Mouse (Mus musculus) limb, embryonic 11.5 days (tissue): ENCODE measurements at regions not wholly inside any gene's neighbourhood (a gene's known extent, or its start where the extent isn't known, plus 50 kb on each side); places are given as distances from the start of the nearest gene placed in this dataset.
"Not testable (repeated sequence)": the region's sequence is repeated elsewhere in the genome, so short reads cannot be mapped to it uniquely, and the experiment has no call there.

Experiments
- ATAC-seq: fragments of 200-750 bp; cut with Nextera tagmentation; 2 replicates; pipeline ENCODE4 v1.8.0; 2017; ENCODE audit warnings: low read depth; ENCODE audit not compliant: insufficient number of reproducible peaks, low FRiP score, low TSS enrichment
- DNase-seq: peaks from one replicate; pipeline ENCODE4 v3.0.0-alpha.2; 2015; ENCODE audit warnings: low spot score
- H3K27ac ChIP-seq: fragments of 300-500 bp; sonication (generic); replicated peaks from 2 replicates; pipeline ENCODE4 v1.5.1; 2014; ENCODE audit warnings: low read depth, mild to moderate bottlenecking, low read length
- H3K27me3 ChIP-seq: fragments of 300-500 bp; sonication (generic); 2 replicates; pipeline ENCODE4 v1.6.1; 2014; ENCODE audit warnings: mild to moderate bottlenecking, low read length, mixed read lengths; ENCODE audit not compliant: control insufficient read depth, insufficient read depth
- H3K36me3 ChIP-seq: fragments of 300-500 bp; sonication (generic); 2 replicates; pipeline ENCODE4 v1.6.1; 2014; ENCODE audit warnings: mild to moderate bottlenecking, low read length, moderate library complexity, mixed read lengths; ENCODE audit not compliant: control insufficient read depth, insufficient read depth
- H3K4me1 ChIP-seq: fragments of 300-500 bp; sonication (generic); 2 replicates; pipeline ENCODE4 v1.6.1; 2014; ENCODE audit warnings: low read length, mixed read lengths; ENCODE audit not compliant: control insufficient read depth, insufficient read depth
- H3K4me2 ChIP-seq: fragments of 300-500 bp; sonication (generic); 2 replicates; pipeline ENCODE4 v1.6.1; 2014; ENCODE audit warnings: low read depth, mild to moderate bottlenecking, moderate library complexity; ENCODE audit not compliant: severe bottlenecking
- H3K4me3 ChIP-seq: fragments of 300-500 bp; sonication (generic); 2 replicates; pipeline ENCODE4 v1.5.1; 2014; ENCODE audit warnings: low read depth, low read length
- H3K9ac ChIP-seq: fragments of 300-500 bp; sonication (generic); 2 replicates; pipeline ENCODE4 v1.6.1; 2014; ENCODE audit warnings: mild to moderate bottlenecking, low read length
- H3K9me3 ChIP-seq: fragments of 300-500 bp; sonication (generic); 2 replicates; pipeline ENCODE4 v1.6.1; 2016; ENCODE audit warnings: low read length; ENCODE audit not compliant: control insufficient read depth
- WGBS: fragments of 180-500 bp; shearing (Covaris S2); extraction: QIAGEN DNeasy Blood & Tissue Kit; methylation state at CpG from one replicate; pipeline ENCODE4 v1.1.7; 2014; 5-methylcytosine and 5-hydroxymethylcytosine counted together

DNA sequence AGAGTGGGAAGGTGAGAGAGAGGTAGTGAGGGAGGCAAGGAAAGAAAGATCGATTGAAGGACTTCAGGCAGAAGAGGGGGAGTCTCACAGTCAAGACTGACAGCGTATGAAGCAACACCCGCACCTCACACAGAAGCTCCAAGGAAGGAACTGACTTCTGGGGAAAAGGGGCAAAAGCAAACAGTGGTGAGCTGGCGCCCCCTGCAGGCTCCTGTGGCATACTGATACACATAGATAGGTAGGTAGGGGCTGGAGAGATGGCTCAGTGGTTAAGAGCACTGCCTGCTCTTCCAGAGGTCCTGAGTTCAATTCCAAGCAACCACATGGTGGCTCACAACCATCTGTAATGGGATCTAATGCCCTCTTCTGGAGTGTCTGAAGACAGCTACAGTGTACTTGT lies 183.0 kb downstream of the Prdm2 start:
- H3K4me2 ChIP-seq, H3K9me3 ChIP-seq, H3K4me1 ChIP-seq, H3K9ac ChIP-seq, H3K4me3 ChIP-seq, H3K27ac ChIP-seq, H3K27me3 ChIP-seq, DNase-seq, H3K36me3 ChIP-seq, ATAC-seq: not testable (repeated sequence)
- WGBS, result 68% methylated on average over 4 of the region's 4 CpGs

DNA sequence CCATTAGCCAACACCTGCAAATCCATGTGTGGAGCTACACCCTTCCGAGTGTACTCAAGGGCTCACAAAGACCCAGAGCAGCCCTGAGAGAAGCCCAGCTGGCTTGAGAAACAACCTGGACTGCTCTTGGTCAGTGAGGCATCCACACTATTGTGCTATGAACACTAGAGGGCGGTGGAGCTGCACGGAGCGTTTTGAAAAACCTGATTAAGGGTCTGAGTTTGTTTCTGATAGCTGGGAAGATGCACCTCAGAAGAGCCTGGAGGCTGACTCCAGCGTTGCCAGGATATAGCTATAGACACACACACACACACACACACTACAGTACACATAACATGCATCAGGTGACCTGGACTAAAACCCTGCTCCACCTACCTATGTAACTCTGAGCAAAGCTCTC lies 185.5 kb downstream of the Prdm2 start:
- peak; percentile 74 for DNase-seq
- Histone ChIP-seq H3K9me3 (no peaks in the 10 kb centered on the region), H3K9ac (no peak overlapping the region)

DNA sequence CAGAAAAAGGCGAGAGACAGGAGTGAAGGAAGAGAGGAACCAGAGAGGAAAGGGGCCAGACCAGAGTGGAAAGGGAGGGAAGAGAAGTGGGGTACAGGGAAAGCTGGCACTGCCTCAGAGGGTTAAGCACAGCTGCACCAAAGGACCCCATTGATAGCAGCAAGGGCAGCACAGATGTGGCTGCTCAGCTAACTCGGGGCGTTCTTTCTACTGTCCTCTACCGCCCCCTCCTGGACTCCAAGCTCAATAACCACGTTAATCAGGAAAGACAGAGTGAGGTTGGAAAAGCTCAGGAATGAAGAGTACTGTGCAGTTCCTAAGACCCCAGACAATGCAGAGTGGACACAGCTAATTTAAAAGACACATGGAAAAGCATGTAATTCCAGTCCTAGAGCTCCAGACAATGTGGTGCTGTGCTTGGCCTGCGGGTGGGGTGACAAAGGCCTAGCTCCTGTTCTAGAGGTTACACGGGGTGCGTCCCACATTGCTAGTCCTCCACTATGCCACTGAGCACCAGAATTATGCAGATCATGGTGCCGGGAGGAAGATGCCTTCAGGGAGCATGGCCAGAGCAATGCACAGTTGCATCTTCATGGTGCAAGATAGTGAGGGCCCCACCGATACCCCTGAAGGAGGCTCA lies 191.4 kb downstream of the Prdm2 start:
- WGBS, result 43% methylated on average over 10 of the region's 10 CpGs
- Histone ChIP-seq H3K4me3 (no peak overlapping the region), H3K36me3 (no peaks in the 10 kb centered on the region), H3K4me1 (peaks cover 3% of the 10 kb centered on the region; the same call in 1 of the 2 replicates), H3K4me2 (no peak overlapping the region), H3K27me3 (no peaks in the 10 kb centered on the region), H3K9me3 (no peaks in the 10 kb centered on the region), H3K9ac (no peak overlapping the region), H3K27ac (no peak overlapping the region)
- no peak for ATAC-seq
- peak; percentile 84 for DNase-seq

More for the DNA sequence above, 185.5 kb downstream of the Prdm2 start:
- Histone ChIP-seq H3K4me3 (no peak overlapping the region), H3K27ac (no peak overlapping the region), H3K4me2 (no peak overlapping the region), H3K36me3 (no peaks in the 10 kb centered on the region), H3K27me3 (no peaks in the 10 kb centered on the region), H3K4me1 (no peaks in the 10 kb centered on the region)
- no peak for ATAC-seq
- WGBS, result 12% methylated on average over 5 of the region's 5 CpGs

DNA sequence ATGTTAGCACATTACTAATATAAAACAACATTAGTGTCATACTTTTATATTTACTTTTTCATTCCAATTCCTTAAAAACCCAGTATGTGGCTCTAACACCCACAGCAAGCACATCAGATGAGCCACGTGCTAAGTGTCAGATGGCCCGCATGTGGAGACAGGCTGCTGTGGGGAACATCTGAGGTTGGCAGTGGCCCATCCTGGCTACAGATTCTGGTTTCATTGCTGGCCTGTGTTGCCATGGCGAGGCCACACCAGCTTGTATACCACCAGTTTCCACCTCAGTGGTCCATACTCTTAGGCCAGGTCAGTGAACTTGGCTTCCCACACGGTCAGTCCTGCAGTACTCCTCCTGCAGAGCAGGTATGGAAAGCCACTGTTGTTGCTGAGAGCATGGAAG lies 192.1 kb downstream of the Prdm2 start:
- Histone ChIP-seq H3K27me3 (no peaks in the 10 kb centered on the region), H3K4me2 (no peak overlapping the region), H3K4me1 (peaks cover 3% of the 10 kb centered on the region; the same call in 1 of the 2 replicates), H3K36me3 (no peaks in the 10 kb centered on the region), H3K4me3 (no peak overlapping the region), H3K27ac (no peak overlapping the region), H3K9ac (no peak overlapping the region), H3K9me3 (no peaks in the 10 kb centered on the region)
- no peak for DNase-seq
- 75% methylated on average over 4 of the region's 4 CpGs for WGBS
- no peak for ATAC-seq

DNA sequence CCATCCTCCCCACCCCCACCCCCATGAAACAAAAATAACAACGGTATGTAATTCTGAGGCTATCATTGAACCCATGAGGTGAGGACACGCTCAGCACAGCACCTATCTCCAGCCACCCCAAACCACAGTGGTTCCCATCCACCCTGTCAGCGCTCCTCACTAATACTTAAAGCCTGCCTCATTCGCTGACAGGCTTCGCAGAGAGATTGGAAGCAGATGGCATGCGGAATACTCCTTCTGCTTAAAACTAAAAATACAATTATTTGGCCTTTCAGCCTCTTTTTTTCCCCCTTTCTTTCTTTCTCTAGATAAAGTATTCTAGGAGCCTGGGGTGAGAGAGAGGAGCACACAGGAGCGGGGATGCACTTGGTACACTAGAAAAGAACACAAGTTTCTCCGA lies 199.9 kb downstream of the Prdm2 start:
- Histone ChIP-seq H3K4me2 (no peak overlapping the region), H3K9ac (no peak overlapping the region), H3K27me3 (0 out of 2 replicates have a peak, but pooled peaks cover 2% of the 10 kb centered on the region), H3K36me3 (no peaks in the 10 kb centered on the region), H3K9me3 (no peaks in the 10 kb centered on the region), H3K4me1 (peaks cover 8% of the 10 kb centered on the region), H3K27ac (no peak overlapping the region), H3K4me3 (no peak overlapping the region)
- ATAC-seq, result no peak
- 73% methylated on average over 8 of the region's 8 CpGs for WGBS
- no peak for DNase-seq

DNA sequence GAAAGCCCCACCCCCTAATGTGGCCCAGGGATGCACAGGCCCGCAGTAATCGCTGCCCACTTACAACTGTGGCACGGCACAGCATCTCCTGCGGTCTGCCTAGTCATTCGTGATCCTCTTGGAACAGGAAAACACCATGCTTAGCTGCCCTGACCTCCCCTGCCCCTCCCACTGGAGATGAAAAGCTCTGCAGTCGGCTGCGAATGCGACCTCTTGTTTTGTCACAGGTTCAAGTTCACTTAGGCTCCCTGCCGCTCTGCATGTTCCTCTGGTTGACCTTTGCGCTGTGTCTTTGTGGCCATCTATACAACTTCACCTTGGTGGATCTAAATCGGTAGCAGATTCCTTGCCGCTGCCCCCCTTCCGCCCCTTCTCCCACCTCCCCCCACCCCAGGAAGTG lies 210.8 kb downstream of the Prdm2 start:
- Histone ChIP-seq H3K4me2 (no peak overlapping the region), H3K4me1 (no peaks in the 10 kb centered on the region), H3K27me3 (no peaks in the 10 kb centered on the region), H3K9me3 (no peaks in the 10 kb centered on the region), H3K27ac (no peak overlapping the region), H3K9ac (no peak overlapping the region), H3K4me3 (no peak overlapping the region), H3K36me3 (no peaks in the 10 kb centered on the region)
- ATAC-seq (no peak), DNase-seq (no peak)
- WGBS, result 39% methylated on average over 13 of the region's 13 CpGs

DNA sequence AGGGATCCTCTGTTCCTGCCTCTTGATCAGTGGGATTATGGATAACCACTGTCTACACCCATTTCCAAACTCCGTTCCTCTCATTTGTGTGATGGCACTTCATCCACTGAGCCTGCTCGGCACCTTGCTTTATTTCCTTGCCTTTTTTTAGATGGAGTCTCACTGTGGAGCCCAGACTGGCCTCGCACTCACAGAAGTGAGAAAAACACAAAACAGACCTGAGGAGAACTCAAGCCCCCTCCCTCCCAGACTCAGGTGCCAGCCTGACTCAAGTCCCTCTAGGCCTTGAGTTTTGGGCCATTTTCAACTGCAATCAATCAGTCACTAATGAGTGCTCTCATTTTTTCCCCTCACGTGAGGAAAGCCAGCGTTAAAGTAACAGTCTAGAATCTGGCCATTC lies 211.3 kb downstream of the Prdm2 start:
- Histone ChIP-seq H3K27me3 (no peaks in the 10 kb centered on the region), H3K27ac (no peak overlapping the region), H3K36me3 (no peaks in the 10 kb centered on the region), H3K9me3 (no peaks in the 10 kb centered on the region), H3K4me3 (no peak overlapping the region), H3K4me1 (no peaks in the 10 kb centered on the region), H3K9ac (no peak overlapping the region), H3K4me2 (no peak overlapping the region)
- DNase-seq (no peak), ATAC-seq (no peak)
- WGBS, result 42% methylated on average over 5 of the region's 5 CpGs

DNA sequence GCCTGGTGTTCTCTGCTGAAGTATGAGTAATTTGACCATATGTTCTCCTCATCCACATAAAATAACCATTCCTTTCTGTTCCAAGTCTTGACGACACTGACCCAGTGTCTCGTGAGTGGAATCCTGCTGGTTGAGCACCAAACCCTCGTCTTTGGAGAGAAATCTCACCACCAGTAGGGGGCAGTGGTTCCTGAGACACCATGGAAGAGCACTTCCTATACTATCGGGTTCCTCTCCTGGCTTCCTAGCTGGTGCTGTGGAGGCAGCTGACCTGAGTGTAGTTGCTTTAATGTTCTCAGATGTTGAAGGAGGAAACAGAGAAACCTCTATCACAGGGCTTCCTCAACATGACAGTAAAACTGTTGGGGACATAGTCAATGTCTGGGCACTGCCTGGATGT lies 216.4 kb downstream of the Prdm2 start:
- Histone ChIP-seq H3K36me3 (no peaks in the 10 kb centered on the region), H3K9ac (no peak overlapping the region), H3K9me3 (no peaks in the 10 kb centered on the region), H3K27me3 (no peaks in the 10 kb centered on the region), H3K27ac (no peak overlapping the region), H3K4me3 (no peak overlapping the region), H3K4me1 (no peaks in the 10 kb centered on the region), H3K4me2 (no peak overlapping the region)
- ATAC-seq (no peak), DNase-seq (no peak)
- 70% methylated on average over 4 of the region's 4 CpGs for WGBS

DNA sequence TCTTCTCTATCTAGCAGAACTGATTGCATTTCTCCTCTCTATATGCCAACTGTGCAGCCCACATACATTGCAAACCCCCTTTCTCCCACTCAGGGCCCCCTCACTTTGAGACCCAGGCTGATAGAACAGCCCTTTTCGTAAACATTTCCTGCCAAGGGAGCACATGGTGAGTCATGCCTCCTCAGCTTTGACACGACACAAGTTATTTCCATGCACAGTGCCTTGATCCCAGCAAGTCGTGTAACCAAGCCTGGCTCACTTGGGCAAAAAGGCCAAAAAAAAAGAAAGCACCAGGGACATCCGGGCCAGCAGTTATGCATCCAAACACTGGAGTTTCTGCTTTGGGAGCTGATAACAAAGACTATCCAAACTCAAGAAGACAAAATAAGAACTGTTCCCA lies 221.4 kb downstream of the Prdm2 start:
- ATAC-seq, result no peak
- Histone ChIP-seq H3K4me3 (no peak overlapping the region), H3K27ac (no peak overlapping the region), H3K4me2 (no peak overlapping the region), H3K27me3 (no peaks in the 10 kb centered on the region), H3K9me3 (no peaks in the 10 kb centered on the region), H3K9ac (no peak overlapping the region), H3K4me1 (no peaks in the 10 kb centered on the region), H3K36me3 (no peaks in the 10 kb centered on the region)
- 83% methylated on average over 4 of the region's 4 CpGs for WGBS
- no peak for DNase-seq
